Mouse (Mus musculus): Measurements from ENCODE around the gene Abtb2.

DNA sequence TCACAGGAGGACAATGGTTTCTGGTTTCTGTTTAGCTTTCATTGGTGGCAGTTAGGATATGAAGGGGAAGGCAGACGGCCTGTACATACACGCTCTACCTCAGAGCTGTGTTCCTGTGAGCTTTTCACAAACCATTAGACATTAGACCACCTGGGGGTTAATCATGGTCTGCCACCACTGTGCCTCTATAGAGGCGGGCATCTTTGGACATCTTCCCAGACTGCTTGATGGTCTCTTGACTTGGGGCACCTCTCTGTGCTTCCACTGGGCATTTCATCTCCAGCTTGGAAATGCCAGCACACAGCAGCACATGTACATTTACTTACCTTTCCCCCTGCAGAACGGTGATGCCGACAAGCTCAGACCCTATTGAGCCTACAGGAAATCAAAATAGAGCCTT is 63.8 kb downstream of the Abtb2 start:
- no peak for TF ChIP-seq POLR2A (IDR thresholded peaks at IDR 0.05; ENCODE audit: insufficient read length, low read depth)
- TF ChIP-seq MAX (IDR thresholded peaks at IDR 0.05; ENCODE audit: low read depth), result no peak
- TF ChIP-seq TCF12 (IDR thresholded peaks at IDR 0.05; ENCODE audit: insufficient read depth, poor library complexity, severe bottlenecking), result no peak
- no peak for TF ChIP-seq USF1 (IDR thresholded peaks at IDR 0.05; ENCODE audit: low read depth)
- TF ChIP-seq MYOD1 (IDR thresholded peaks at IDR 0.05; ENCODE audit: control insufficient read depth in 1 of 3, insufficient read length in 2 of 3, low read depth in 2 of 3), result no peak
- no peak for TF ChIP-seq POLR2AphosphoS2 (IDR thresholded peaks at IDR 0.05; ENCODE audit: insufficient read length, low read depth)
